Mouse (Mus musculus): Measurements from ENCODE around the gene Cilp. TPM values are rescaled to one million over a fixed set of nuclear protein-coding genes. Genes with fewer than 3 reads are reported as not detected.
"Not testable (repeated sequence)": the region's sequence is repeated elsewhere in the genome, so short reads cannot be mapped to it uniquely, and the experiment has no call there.

The Cilp gene
- total RNA-seq, 2 experiments from 2014 or later = 0.18 TPM; not detected in 1

- no peak for DNase-seq (ENCODE audit: low spot score in 2 of 2)
Measured at GRCm38 (mm10) chr9:65247502-65248376, 17.2 kb upstream of the Cilp start.

- no peak for DNase-seq (ENCODE audit: low spot score in 2 of 2)
Measured at GRCm38 (mm10) chr9:65248377-65248690, 16.6 kb upstream of the Cilp start.

DNA sequence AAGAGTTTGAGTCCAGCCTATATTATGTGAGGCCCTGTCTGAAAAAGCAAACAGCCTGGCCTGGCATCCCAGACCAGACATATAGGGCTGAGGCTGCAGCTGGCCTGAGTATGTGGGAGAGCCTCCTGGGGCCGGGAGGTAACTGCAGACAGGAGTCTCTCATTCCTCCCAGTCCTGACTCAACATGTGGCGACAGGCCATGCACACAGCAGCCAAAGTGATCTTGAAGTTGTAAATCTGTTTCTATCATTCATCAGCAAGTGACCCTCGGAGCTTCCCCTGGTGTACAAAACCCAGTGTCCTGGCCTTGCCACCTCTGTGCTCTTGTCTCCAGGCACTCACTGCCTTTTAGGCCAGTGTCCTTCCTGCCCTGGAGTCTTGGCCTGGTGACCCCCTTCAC is 13.0 kb upstream of the Cilp start:
- DNase-seq (ENCODE audit: low spot score in 2 of 2) = no peak

DNA sequence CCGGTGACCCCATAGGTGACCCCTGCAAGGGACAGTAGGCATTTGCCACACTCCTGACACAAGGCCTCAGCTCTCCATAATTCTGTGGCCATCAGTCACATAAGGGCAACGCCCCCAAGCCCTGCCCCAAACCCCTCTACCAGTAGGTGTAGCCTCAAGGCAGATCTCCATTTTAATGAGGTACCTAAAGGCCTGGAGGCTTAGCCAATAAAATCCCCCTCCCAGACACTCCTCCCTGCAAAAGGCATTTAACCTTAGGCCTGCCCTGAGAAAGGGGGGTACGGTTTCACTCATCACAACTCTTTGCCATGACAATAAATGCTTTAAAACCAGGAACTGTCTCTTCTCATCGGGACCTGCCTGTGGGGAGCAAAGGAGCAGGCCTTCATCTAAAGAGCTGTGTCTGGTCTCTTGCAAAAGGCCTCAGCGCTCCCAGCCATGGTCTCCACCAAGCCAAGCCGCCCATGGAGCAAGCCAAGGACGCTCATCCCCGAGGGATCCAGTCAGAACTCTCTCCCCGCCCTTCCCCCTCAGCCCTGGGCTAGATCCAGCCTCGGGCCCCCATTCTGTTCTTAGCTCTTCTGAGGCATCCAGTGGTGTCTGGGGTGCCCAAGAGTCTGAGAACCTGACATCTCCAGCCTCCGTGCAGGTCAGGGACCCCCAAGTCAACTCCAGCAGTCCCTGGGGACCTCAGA is 8.9 kb upstream of the Cilp start:
- no peak for DNase-seq (ENCODE audit: low spot score in 2 of 2)

GRCm38 (mm10) chr9:65257218-65257910 is 7.6 kb upstream of the Cilp start:
- no peak for DNase-seq (ENCODE audit: low spot score in 2 of 2)

- no peak for DNase-seq (ENCODE audit: low spot score in 2 of 2)
Measured at GRCm38 (mm10) chr9:65259366-65259765, 5.6 kb upstream of the Cilp start.

DNA sequence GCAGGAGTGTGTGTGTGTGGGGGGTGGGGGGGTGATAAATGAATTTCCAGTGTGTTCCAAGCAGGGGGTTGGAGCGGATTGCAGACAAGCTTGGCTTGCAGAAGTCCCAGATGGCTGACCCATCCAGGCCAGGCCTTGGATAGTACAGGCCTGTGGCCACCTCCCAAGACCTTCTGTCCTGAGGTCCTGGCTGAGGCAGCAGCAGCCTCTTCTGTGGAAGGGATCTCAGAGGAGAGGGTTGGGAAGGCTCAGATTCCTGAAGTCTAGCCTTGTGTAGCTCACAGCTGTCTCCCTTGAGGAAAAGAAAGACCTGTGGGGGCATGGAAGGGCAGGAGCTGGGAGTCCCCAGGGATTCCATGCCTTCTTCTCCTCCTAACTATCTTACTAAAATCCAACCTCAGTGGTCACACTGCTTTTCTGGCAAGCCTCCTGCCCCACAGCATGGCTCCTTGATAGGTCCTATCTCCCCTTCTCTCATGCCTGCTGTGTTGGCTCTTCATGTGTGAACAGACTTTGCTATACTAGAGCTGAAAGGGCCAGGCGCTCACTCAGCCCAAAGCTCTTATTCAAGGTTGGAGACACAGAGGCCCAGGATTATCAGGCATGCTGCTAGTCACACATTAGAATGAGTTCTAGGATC is 3.3 kb upstream of the Cilp start:
- DNase-seq (ENCODE audit: low spot score in 2 of 2) = no peak

GRCm38 (mm10) chr9:65262641-65263120 is 2.3 kb upstream of the Cilp start:
- no peak for DNase-seq (ENCODE audit: low spot score in 2 of 2)

GRCm38 (mm10) chr9:65267742-65268515 is 2.9 kb downstream of the Cilp start:
- peak; percentile 64 to 74 for DNase-seq (ENCODE audit: low spot score in 2 of 2)

DNA sequence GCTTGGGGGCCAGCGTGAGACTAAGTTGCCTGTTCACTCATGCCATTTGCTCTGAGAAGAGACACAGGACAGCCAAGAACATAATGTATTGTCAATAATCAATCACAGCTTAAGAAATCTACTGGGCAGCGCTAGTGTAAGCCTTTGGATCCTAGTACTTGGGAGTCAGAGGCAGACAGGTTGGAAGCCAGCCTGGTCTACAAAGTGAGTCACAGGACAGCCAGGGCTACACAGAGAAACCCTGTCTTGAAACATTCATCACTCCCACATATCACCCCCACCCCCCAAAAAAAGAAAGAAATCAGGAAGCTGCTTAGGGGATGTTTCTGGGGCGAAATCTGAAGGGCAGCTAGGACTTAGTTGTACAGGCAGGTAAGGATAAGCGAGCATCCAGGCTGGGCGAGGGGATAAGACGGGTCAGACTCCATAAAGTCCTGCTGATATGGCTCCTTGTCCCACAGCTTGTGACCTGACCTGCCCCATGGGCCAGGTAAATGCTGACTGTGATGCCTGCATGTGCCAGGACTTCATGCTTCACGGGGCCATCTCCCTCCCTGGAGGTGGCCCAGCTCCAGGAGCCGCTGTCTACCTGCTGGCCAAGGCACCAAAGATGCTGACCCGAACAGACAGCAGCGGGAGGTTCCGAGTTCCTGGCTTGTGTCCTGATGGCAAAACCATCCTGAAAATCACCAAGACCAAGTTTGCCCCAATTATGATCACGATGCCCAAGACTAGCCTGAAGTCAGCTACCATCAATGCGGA is 8.2 kb downstream of the Cilp start:
- DNase-seq (ENCODE audit: low spot score in 2 of 2) = no peak

GRCm38 (mm10) chr9:65273873-65274272 is 8.9 kb downstream of the Cilp start:
- no peak for DNase-seq (ENCODE audit: low spot score in 2 of 2)

GRCm38 (mm10) chr9:65274851-65275250 is 9.9 kb downstream of the Cilp start:
- DNase-seq (ENCODE audit: low spot score in 2 of 2) = not testable (repeated sequence)

DNA sequence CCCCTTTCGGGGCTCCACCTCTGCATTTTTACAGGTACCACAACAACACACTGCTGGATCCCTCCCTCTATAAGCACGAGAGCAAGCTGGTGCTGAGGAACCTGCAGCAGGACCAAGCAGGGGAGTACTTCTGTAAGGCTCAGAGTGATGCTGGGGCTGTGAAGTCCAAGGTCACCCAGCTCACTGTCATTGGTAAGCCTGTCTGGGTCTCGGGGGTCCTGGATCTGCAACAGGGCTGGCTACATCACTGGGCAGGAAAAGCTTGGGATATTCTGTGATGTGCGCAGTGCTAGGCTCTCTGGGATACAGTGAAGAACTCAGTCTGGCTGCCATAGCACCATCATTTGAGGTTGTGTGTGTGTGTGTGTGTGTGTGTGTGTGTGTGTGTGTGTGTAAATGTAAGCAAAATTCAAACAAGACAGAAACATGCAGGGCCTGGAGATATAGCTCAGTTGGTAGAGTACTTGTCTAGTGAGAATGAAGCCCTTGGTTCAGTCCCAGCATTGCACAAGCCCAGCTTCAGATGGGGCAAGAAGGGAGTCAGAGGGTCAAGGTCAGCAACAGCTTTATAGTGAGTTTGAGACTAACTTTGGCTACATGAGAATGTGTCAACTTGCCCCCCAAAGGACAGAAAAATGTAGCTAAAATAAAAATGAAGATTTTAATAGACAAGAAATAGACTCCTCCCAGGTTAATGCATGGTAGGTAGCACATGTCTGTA is 11.0 kb downstream of the Cilp start:
- DNase-seq (ENCODE audit: low spot score in 2 of 2) = no peak

- DNase-seq (ENCODE audit: low spot score in 2 of 2) = no peak
Measured at GRCm38 (mm10) chr9:65281536-65282151, 16.7 kb downstream of the Cilp start.

DNA sequence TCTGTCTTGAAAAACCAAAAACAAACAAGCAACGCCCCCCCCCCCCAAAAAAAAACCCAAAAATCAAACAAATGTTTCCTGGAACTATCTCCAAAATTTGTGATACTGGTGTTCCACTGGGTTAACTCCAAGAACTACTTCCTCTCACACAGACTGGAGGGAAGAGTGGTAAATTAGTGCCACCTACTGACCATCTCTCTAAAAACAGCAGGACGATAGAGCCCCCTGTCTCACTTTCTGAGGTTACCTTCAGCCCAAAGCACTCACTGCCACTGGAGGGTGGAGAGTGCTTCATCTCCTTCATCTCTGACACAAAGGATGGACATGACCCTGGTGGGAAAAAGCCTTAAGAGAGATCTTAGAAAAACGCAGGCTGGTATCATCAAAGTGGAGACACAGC is 18.3 kb downstream of the Cilp start:
- DNase-seq (ENCODE audit: low spot score in 2 of 2) = peak; percentile 30 to 42

DNA sequence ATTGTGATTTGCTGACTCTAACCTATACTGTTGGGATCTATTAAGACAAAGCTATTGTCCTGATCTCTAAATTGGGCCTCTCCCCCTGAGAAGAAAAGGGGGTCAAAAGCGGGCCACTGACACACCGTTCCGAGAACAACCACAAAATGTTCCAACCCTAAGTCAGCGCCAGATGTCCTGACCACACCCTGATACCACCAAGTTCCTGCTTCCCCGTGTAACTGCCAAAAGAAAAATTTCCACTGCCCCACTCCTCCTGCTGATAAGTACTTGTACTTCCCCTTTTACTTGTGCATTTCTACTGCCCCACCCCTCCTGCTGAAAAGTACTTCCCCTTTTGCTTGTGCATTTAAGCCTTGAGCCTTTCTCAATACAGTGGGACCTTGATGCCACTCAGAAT is 23.3 kb downstream of the Cilp start:
- not testable (repeated sequence) for DNase-seq (ENCODE audit: low spot score in 2 of 2)

GRCm38 (mm10) chr9:65289988-65290387 is 25.0 kb downstream of the Cilp start:
- DNase-seq (ENCODE audit: low spot score in 2 of 2) = no peak

GRCm38 (mm10) chr9:65292421-65292820 is 27.4 kb downstream of the Cilp start:
- DNase-seq (ENCODE audit: low spot score in 2 of 2) = no peak

- DNase-seq (ENCODE audit: low spot score in 2 of 2) = no peak
Measured at GRCm38 (mm10) chr9:65293119-65293518, 28.1 kb downstream of the Cilp start.
